Mouse (Mus musculus): ENCODE data around the gene Sema4c. TPM values are rescaled to one million over a fixed set of nuclear protein-coding genes. Genes with fewer than 3 reads are reported as not detected.
A peak's percentile ranks its signal among the peaks of the same experiment; 100 is the strongest.

The Sema4c gene
- total RNA-seq, 1 experiment from 2014 or later: 1.9 TPM

- no peak for ATAC-seq (replicated peaks in 1 of 2; ENCODE audit: insufficient read depth in 1 of 2, low FRiP score in 2 of 2, low TSS enrichment in 1 of 2, low read depth in 1 of 2, poor library complexity in 2 of 2, severe bottlenecking in 2 of 2)
Observed at GRCm38 (mm10) chr1:36529274-36529673, 28.9 kb downstream of the Sema4c start.

GRCm38 (mm10) chr1:36528351-36528750, 29.8 kb downstream of the Sema4c start:
- no peak for ATAC-seq (replicated peaks in 1 of 2; ENCODE audit: insufficient read depth in 1 of 2, low FRiP score in 2 of 2, low TSS enrichment in 1 of 2, low read depth in 1 of 2, poor library complexity in 2 of 2, severe bottlenecking in 2 of 2)

- no peak for ATAC-seq (replicated peaks in 1 of 2; ENCODE audit: insufficient read depth in 1 of 2, low FRiP score in 2 of 2, low TSS enrichment in 1 of 2, low read depth in 1 of 2, poor library complexity in 2 of 2, severe bottlenecking in 2 of 2)
Observed at GRCm38 (mm10) chr1:36526903-36527302, 31.2 kb downstream of the Sema4c start.

GRCm38 (mm10) chr1:36525774-36526173, 32.4 kb downstream of the Sema4c start:
- ATAC-seq (replicated peaks in 1 of 2; ENCODE audit: insufficient read depth in 1 of 2, low FRiP score in 2 of 2, low TSS enrichment in 1 of 2, low read depth in 1 of 2, poor library complexity in 2 of 2, severe bottlenecking in 2 of 2): no peak

- no peak for ATAC-seq (replicated peaks in 1 of 2; ENCODE audit: insufficient read depth in 1 of 2, low FRiP score in 2 of 2, low TSS enrichment in 1 of 2, low read depth in 1 of 2, poor library complexity in 2 of 2, severe bottlenecking in 2 of 2)
Observed at GRCm38 (mm10) chr1:36524058-36524457, 34.1 kb downstream of the Sema4c start.

- ATAC-seq (replicated peaks in 1 of 2; ENCODE audit: insufficient read depth in 1 of 2, low FRiP score in 2 of 2, low TSS enrichment in 1 of 2, low read depth in 1 of 2, poor library complexity in 2 of 2, severe bottlenecking in 2 of 2): no peak
Observed at GRCm38 (mm10) chr1:36523332-36524013, 34.7 kb downstream of the Sema4c start.

- no peak for ATAC-seq (replicated peaks in 1 of 2; ENCODE audit: insufficient read depth in 1 of 2, low FRiP score in 2 of 2, low TSS enrichment in 1 of 2, low read depth in 1 of 2, poor library complexity in 2 of 2, severe bottlenecking in 2 of 2)
Observed at GRCm38 (mm10) chr1:36522210-36522609, 35.9 kb downstream of the Sema4c start.

- ATAC-seq (replicated peaks in 1 of 2; ENCODE audit: insufficient read depth in 1 of 2, low FRiP score in 2 of 2, low TSS enrichment in 1 of 2, low read depth in 1 of 2, poor library complexity in 2 of 2, severe bottlenecking in 2 of 2): no peak
Observed at GRCm38 (mm10) chr1:36519626-36520025, 38.5 kb downstream of the Sema4c start.

- ATAC-seq (replicated peaks in 1 of 2; ENCODE audit: insufficient read depth in 1 of 2, low FRiP score in 2 of 2, low TSS enrichment in 1 of 2, low read depth in 1 of 2, poor library complexity in 2 of 2, severe bottlenecking in 2 of 2): no peak
Observed at GRCm38 (mm10) chr1:36518259-36518658, 39.9 kb downstream of the Sema4c start.

- no peak for ATAC-seq (replicated peaks in 1 of 2; ENCODE audit: insufficient read depth in 1 of 2, low FRiP score in 2 of 2, low TSS enrichment in 1 of 2, low read depth in 1 of 2, poor library complexity in 2 of 2, severe bottlenecking in 2 of 2)
Observed at GRCm38 (mm10) chr1:36513718-36514117, 44.4 kb downstream of the Sema4c start.

GRCm38 (mm10) chr1:36513310-36513709, 44.8 kb downstream of the Sema4c start:
- no peak for ATAC-seq (replicated peaks in 1 of 2; ENCODE audit: insufficient read depth in 1 of 2, low FRiP score in 2 of 2, low TSS enrichment in 1 of 2, low read depth in 1 of 2, poor library complexity in 2 of 2, severe bottlenecking in 2 of 2)

- ATAC-seq (replicated peaks in 1 of 2; ENCODE audit: insufficient read depth in 1 of 2, low FRiP score in 2 of 2, low TSS enrichment in 1 of 2, low read depth in 1 of 2, poor library complexity in 2 of 2, severe bottlenecking in 2 of 2): no peak
Observed at GRCm38 (mm10) chr1:36512966-36513280, 45.2 kb downstream of the Sema4c start.

- ATAC-seq (replicated peaks in 1 of 2; ENCODE audit: insufficient read depth in 1 of 2, low FRiP score in 2 of 2, low TSS enrichment in 1 of 2, low read depth in 1 of 2, poor library complexity in 2 of 2, severe bottlenecking in 2 of 2): no peak; a peak in 1 of 4 replicates
Observed at GRCm38 (mm10) chr1:36512089-36512965, 45.8 kb downstream of the Sema4c start.

GRCm38 (mm10) chr1:36511289-36512021, 46.7 kb downstream of the Sema4c start, which contains the start of gene Cnnm3:
TSS of gene Cnnm3 (plus strand) at chr1:36511867.
- ATAC-seq (replicated peaks in 1 of 2; ENCODE audit: insufficient read depth in 1 of 2, low FRiP score in 2 of 2, low TSS enrichment in 1 of 2, low read depth in 1 of 2, poor library complexity in 2 of 2, severe bottlenecking in 2 of 2): peak; percentile 91 to 99

GRCm38 (mm10) chr1:36508238-36508637, 49.9 kb downstream of the Sema4c start:
- peak in 1 of 2 experiments; percentile 20; a peak in 2 of 4 replicates for ATAC-seq (replicated peaks in 1 of 2; ENCODE audit: insufficient read depth in 1 of 2, low FRiP score in 2 of 2, low TSS enrichment in 1 of 2, low read depth in 1 of 2, poor library complexity in 2 of 2, severe bottlenecking in 2 of 2)

- ATAC-seq (replicated peaks in 1 of 2; ENCODE audit: insufficient read depth in 1 of 2, low FRiP score in 2 of 2, low TSS enrichment in 1 of 2, low read depth in 1 of 2, poor library complexity in 2 of 2, severe bottlenecking in 2 of 2): peak; percentile 65 to 83; a peak in 3 of 4 replicates
Observed at GRCm38 (mm10) chr1:36501261-36501660, 56.9 kb downstream of the Sema4c start.
